Mouse (Mus musculus): ENCODE data around the gene Bach2. TPM values are rescaled to one million over a fixed set of nuclear protein-coding genes. Genes with fewer than 3 reads are reported as not detected.

The Bach2 gene
- polyA plus RNA-seq, 1 experiment from 2014 or later = 13.4 TPM

- no peaks in the 10 kb centered on the region for H3K36me3 ChIP-seq
- no peaks in the 10 kb centered on the region for H3K9me3 ChIP-seq
- no peak overlapping the region for H3K4me3 ChIP-seq
- H3K27ac ChIP-seq = peak overlapping the region; percentile 30; the same call in 1 of the 2 replicates
- H3K4me1 ChIP-seq (replicated peaks) = peaks cover 65% of the 10 kb centered on the region
- no peaks in the 10 kb centered on the region for H3K27me3 ChIP-seq (ENCODE audit: insufficient read depth, poor library complexity, severe bottlenecking)
- WGBS = 79% methylated on average over 5 of the region's 5 CpGs
- no peak for DNase-seq (ENCODE audit: low spot score)
Measured at GRCm38 (mm10) chr4:32307215-32307614, 68.6 kb downstream of the Bach2 start.

DNA sequence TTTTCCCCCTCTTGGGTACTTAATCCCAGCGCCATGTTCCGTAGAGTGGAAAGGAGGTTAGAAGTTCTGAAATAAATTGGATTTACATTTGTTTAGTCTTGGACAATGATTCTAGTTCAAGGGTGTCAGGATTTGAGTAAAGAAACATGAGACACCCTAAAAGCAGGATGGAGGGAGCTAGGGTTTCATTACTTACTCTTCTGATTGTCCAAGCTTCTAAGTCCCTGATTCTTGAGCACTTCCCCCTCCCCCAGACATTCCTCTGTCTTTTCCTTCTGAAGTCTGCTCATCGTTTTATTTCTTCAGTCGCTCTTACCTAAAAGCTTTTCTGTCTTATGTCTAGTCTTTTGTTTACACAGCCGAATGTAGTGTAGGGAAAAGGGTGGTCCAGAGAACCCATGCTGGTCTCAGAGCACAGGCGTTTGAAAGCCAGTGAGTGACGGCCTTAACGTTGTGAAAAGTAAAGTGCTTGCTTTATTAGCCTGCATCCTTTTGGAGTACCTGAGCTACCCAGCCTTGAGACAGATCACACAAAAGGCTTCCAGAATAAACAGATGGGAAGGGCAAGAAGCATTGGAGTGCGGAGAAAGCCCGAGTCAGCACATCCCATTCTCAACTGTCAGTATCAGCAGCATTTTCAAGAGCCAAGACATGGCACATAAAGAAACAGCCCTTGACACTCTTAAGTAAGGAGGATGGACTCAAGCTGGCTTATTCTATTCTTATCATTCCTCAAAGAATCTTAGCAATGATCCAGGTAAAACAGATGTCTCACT, 73.8 kb downstream of the Bach2 start:
- H3K4me3 ChIP-seq = no peak overlapping the region
- WGBS = 45% methylated on average over 10 of the region's 10 CpGs
- H3K27ac ChIP-seq = peak overlapping the region; percentile 50; the same call in 1 of the 2 replicates
- H3K9me3 ChIP-seq = peaks cover 10% of the 10 kb centered on the region
- peaks cover 28% of the 10 kb centered on the region for H3K4me1 ChIP-seq (replicated peaks)
- no peaks in the 10 kb centered on the region for H3K27me3 ChIP-seq (ENCODE audit: insufficient read depth, poor library complexity, severe bottlenecking)
- H3K36me3 ChIP-seq = peaks cover 10% of the 10 kb centered on the region
- no peak for DNase-seq (ENCODE audit: low spot score)

DNA sequence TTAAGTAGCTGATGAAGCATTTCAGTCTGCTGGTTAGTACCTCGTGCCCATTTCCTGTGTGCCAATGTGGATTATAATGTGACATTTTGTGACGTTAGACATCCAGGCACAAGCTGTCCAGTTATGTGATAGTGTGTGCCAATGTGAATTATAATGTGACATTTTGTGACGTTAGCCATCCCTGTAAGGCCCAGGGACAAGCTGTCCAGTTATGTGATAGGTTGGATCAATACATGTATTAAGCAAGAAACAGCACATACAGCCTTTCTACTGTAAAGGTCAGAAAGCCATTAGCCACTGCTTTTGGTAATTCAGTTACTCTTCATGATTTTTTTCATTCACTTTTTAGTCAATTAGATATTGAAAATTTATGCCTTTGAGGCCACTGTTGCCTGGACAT, 76.3 kb downstream of the Bach2 start:
- Histone ChIP-seq H3K27me3 (ENCODE audit: insufficient read depth, poor library complexity, severe bottlenecking) (no peaks in the 10 kb centered on the region), H3K4me1 (replicated peaks) (peaks cover 24% of the 10 kb centered on the region), H3K36me3 (peaks cover 24% of the 10 kb centered on the region), H3K27ac (no peak overlapping the region), H3K9me3 (peaks cover 14% of the 10 kb centered on the region), H3K4me3 (no peak overlapping the region)
- 86% methylated on average over 3 of the region's 3 CpGs for WGBS
- DNase-seq (ENCODE audit: low spot score) = no peak

DNA sequence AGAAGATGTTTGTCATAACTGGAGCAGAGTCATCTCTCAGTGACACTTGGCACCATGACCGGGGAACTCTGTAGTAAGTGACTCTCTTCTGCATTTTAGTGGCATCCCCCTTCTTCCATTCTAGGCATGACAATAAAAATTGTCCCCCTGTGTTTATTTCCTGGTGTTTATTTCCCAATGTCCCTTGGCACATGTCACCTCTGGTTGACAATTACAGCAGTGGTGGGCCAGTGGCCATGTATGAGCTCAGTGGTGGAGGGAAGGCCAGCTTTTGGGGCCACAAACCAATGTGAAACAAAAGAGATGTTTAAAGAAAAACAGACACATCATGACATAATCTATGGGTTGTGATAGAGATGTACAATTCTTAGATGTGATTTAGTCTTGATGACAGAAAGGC, 80.0 kb downstream of the Bach2 start:
- H3K9me3 ChIP-seq = peaks cover 23% of the 10 kb centered on the region
- H3K4me3 ChIP-seq = no peak overlapping the region

DNA sequence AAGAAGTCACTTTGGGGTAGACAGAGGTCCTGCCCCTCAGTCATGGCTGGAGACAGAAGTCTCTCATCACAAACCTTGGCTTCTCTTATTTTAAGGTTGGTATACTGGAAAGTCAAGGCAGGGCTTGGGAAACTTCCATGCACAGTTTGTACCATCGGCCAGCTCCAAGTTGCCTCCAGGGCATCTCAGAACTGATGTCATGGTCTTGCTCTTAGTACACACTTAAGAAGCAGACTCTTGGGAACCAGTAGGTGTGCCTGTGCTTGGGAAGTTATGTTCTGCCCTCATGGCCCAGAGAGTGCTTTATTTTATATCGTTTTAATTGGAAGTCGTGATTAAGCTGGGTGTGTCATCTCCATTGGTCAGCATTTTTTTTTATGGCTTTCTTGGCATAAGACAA, 80.7 kb downstream of the Bach2 start:
- H3K4me3 ChIP-seq = no peak overlapping the region

More for the DNA sequence above, 80.0 kb downstream of the Bach2 start:
- Histone ChIP-seq H3K36me3 (peaks cover 33% of the 10 kb centered on the region), H3K27ac (no peak overlapping the region), H3K27me3 (ENCODE audit: insufficient read depth, poor library complexity, severe bottlenecking) (no peaks in the 10 kb centered on the region), H3K4me1 (replicated peaks) (peaks cover 15% of the 10 kb centered on the region)
- 97% methylated on average over 1 of the region's 1 CpGs for WGBS
- DNase-seq (ENCODE audit: low spot score) = no peak

DNA sequence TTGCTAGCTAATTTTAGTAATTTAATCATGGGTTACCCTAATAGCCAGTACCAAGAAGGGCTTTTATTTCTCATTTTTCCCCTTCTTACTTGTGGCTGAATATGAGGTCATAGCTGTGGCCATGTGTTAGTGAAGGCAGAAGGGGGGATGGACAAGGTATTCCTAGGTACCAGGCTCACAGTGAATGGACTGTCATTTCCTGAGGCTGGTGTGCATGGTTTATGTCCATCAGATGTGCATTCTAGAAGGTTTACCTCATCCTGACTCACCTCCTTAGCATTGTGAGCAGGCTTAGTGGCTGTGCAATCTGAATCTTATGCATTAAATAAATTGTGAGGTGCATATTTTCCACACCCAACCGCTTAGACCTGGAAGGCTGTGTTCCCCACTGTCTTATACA, 81.4 kb downstream of the Bach2 start:
- peaks cover 25% of the 10 kb centered on the region for H3K9me3 ChIP-seq
- DNase-seq (ENCODE audit: low spot score) = no peak
- H3K36me3 ChIP-seq = peaks cover 35% of the 10 kb centered on the region
- H3K4me1 ChIP-seq (replicated peaks) = peaks cover 20% of the 10 kb centered on the region
- H3K27ac ChIP-seq = no peak overlapping the region
- no peaks in the 10 kb centered on the region for H3K27me3 ChIP-seq (ENCODE audit: insufficient read depth, poor library complexity, severe bottlenecking)
- H3K4me3 ChIP-seq = no peak overlapping the region
- 98% methylated on average over 1 of the region's 1 CpGs for WGBS

More for the DNA sequence above, 80.7 kb downstream of the Bach2 start:
- H3K4me1 ChIP-seq (replicated peaks) = peaks cover 15% of the 10 kb centered on the region
- DNase-seq (ENCODE audit: low spot score) = no peak
- WGBS = 93% methylated on average over 3 of the region's 3 CpGs
- H3K36me3 ChIP-seq = peaks cover 35% of the 10 kb centered on the region
- no peak overlapping the region for H3K27ac ChIP-seq
- no peaks in the 10 kb centered on the region for H3K27me3 ChIP-seq (ENCODE audit: insufficient read depth, poor library complexity, severe bottlenecking)
- peaks cover 25% of the 10 kb centered on the region for H3K9me3 ChIP-seq

DNA sequence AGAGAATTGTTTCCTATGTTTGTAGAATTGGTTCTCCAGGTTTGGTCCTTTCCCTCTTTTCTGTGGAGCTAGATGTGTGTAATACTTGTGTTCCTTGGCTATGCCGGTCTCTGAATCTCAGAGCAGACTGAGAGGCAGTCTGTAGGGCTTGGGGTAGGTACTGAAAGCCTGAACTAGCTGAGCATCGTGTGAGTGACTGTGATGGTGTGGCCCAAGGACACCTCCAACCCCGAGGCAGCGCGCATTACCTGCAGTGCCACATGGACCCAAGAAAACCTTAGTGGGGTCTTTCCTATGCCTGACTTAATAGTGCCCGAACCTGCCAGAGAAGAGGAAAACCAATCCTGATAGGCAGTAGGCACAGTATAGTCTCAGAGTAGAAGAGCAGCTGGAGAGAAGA, 85.5 kb downstream of the Bach2 start:
- H3K4me1 ChIP-seq (replicated peaks) = peaks cover 53% of the 10 kb centered on the region
- H3K36me3 ChIP-seq = peaks cover 11% of the 10 kb centered on the region
- DNase-seq (ENCODE audit: low spot score) = no peak
- peaks cover 11% of the 10 kb centered on the region; the same call in 1 of the 2 replicates for H3K9me3 ChIP-seq
- no peak overlapping the region for H3K4me3 ChIP-seq
- H3K27ac ChIP-seq = no peak overlapping the region
- WGBS = 98% methylated on average over 6 of the region's 6 CpGs
- H3K27me3 ChIP-seq (ENCODE audit: insufficient read depth, poor library complexity, severe bottlenecking) = no peaks in the 10 kb centered on the region

DNA sequence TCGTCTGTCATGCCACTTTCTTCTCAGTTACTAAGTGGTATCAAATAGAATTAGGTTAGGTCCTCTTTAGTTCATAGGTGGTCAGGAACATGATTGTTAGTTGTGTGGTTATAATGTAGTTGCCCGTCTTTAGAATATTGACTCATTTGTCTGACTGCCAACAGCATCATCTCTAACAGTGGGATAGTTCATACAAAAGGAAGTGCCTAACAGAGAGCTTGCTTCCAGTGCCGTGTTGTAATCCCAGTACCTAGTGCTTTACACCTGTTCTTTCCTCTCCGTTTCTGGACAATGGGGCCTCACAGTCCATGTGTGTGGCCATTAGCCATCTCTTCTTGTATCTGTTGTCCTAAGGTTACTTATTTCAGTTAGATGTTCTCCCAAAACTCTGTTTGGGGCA, 86.4 kb downstream of the Bach2 start:
- Histone ChIP-seq H3K27ac (no peak overlapping the region), H3K4me3 (no peak overlapping the region), H3K36me3 (peaks cover 11% of the 10 kb centered on the region), H3K27me3 (ENCODE audit: insufficient read depth, poor library complexity, severe bottlenecking) (no peaks in the 10 kb centered on the region), H3K9me3 (peaks cover 11% of the 10 kb centered on the region; the same call in 1 of the 2 replicates), H3K4me1 (replicated peaks) (peaks cover 54% of the 10 kb centered on the region)
- no peak for DNase-seq (ENCODE audit: low spot score)
- whole genome bisulfite sequencing = 70% methylated on average over 4 of the region's 4 CpGs

- H3K36me3 ChIP-seq = peaks cover 11% of the 10 kb centered on the region
- 61% methylated on average over 3 of the region's 3 CpGs for WGBS
- no peak for DNase-seq (ENCODE audit: low spot score)
- peak overlapping the region; percentile 84 for H3K27ac ChIP-seq
- no peaks in the 10 kb centered on the region for H3K27me3 ChIP-seq (ENCODE audit: insufficient read depth, poor library complexity, severe bottlenecking)
- no peak overlapping the region for H3K4me3 ChIP-seq
- peaks cover 11% of the 10 kb centered on the region; the same call in 1 of the 2 replicates for H3K9me3 ChIP-seq
- H3K4me1 ChIP-seq (replicated peaks) = peaks cover 54% of the 10 kb centered on the region
Measured at GRCm38 (mm10) chr4:32325596-32325995, 87.0 kb downstream of the Bach2 start.

GRCm38 (mm10) chr4:32326279-32326678, 87.7 kb downstream of the Bach2 start:
- Histone ChIP-seq H3K27me3 (ENCODE audit: insufficient read depth, poor library complexity, severe bottlenecking) (no peaks in the 10 kb centered on the region), H3K4me1 (replicated peaks) (peaks cover 47% of the 10 kb centered on the region), H3K9me3 (peaks cover 11% of the 10 kb centered on the region; the same call in 1 of the 2 replicates), H3K4me3 (no peak overlapping the region), H3K27ac (peak overlapping the region; percentile 84), H3K36me3 (peaks cover 11% of the 10 kb centered on the region)
- 74% methylated on average over 10 of the region's 10 CpGs for WGBS
- DNase-seq (ENCODE audit: low spot score) = no peak

DNA sequence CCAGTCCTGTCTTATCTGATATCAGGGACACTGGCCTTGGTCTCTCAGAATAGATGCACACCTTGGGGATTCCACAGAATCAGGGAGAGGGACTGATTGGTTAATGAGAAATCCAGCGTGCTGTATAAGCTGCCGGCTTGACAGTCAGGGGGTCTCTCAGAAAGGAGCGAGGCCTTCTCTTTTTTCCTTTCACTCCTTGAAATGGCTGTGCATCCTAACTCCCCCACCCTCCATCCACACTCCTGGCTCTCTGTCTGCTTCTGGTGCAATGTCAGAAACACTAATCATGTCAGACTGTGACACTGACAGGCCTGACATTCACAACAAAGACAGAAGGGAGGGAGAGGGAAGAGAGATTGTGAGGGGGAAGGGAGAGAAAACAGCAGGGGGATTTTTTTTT, 88.3 kb downstream of the Bach2 start:
- Histone ChIP-seq H3K9me3 (peaks cover 11% of the 10 kb centered on the region; the same call in 1 of the 2 replicates), H3K27ac (peak overlapping the region; percentile 84), H3K4me1 (replicated peaks) (peaks cover 45% of the 10 kb centered on the region), H3K27me3 (ENCODE audit: insufficient read depth, poor library complexity, severe bottlenecking) (no peaks in the 10 kb centered on the region), H3K36me3 (peaks cover 11% of the 10 kb centered on the region), H3K4me3 (no peak overlapping the region)
- 29% methylated on average over 3 of the region's 3 CpGs for WGBS
- DNase-seq (ENCODE audit: low spot score) = no peak

- Histone ChIP-seq H3K4me3 (no peak overlapping the region), H3K27ac (peak overlapping the region; percentile 84), H3K9me3 (peaks cover 11% of the 10 kb centered on the region; the same call in 1 of the 2 replicates), H3K27me3 (ENCODE audit: insufficient read depth, poor library complexity, severe bottlenecking) (no peaks in the 10 kb centered on the region), H3K4me1 (replicated peaks) (peaks cover 45% of the 10 kb centered on the region), H3K36me3 (peaks cover 14% of the 10 kb centered on the region)
- no peak for DNase-seq (ENCODE audit: low spot score)
- 35% methylated on average over 5 of the region's 5 CpGs for WGBS
Measured at GRCm38 (mm10) chr4:32327626-32328025, 89.0 kb downstream of the Bach2 start.

- H3K27ac ChIP-seq = no peak overlapping the region
- DNase-seq (ENCODE audit: low spot score) = no peak
- WGBS = 73% methylated on average over 2 of the region's 2 CpGs
Measured at GRCm38 (mm10) chr4:32328561-32328960, 90.0 kb downstream of the Bach2 start.

More at GRCm38 (mm10) chr4:32328561-32328960, 90.0 kb downstream of the Bach2 start:
- H3K36me3 ChIP-seq = peaks cover 6% of the 10 kb centered on the region
- peaks cover 45% of the 10 kb centered on the region for H3K4me1 ChIP-seq (replicated peaks)
- peaks cover 3% of the 10 kb centered on the region; the same call in 1 of the 2 replicates for H3K9me3 ChIP-seq
- no peak overlapping the region for H3K4me3 ChIP-seq
- no peaks in the 10 kb centered on the region for H3K27me3 ChIP-seq (ENCODE audit: insufficient read depth, poor library complexity, severe bottlenecking)

All from hindbrain, embryonic 10.5 days (tissue).